Mouse (Mus musculus) limb, embryonic 12.5 days (tissue): ENCODE data around the gene Mul1. TPM values are rescaled to one million over a fixed set of nuclear protein-coding genes. Genes with fewer than 3 reads are reported as not detected.

Source experiments
- ATAC-seq: fragments of 200-750 bp; cut with Nextera tagmentation; 2 replicates; pipeline ENCODE4 v1.8.0; 2017; ENCODE audit warnings: low read depth, moderate TSS enrichment; ENCODE audit not compliant: insufficient number of reproducible peaks, insufficient read depth, low FRiP score, low TSS enrichment
- H3K27ac ChIP-seq: fragments of 300-500 bp; sonication (generic); 2 replicates; pipeline ENCODE4 v1.5.1; 2016; ENCODE audit warnings: mild to moderate bottlenecking, moderate library complexity
- H3K27me3 ChIP-seq: fragments of 300-500 bp; sonication (generic); 2 replicates; pipeline ENCODE4 v1.6.1; 2016; ENCODE audit warnings: mild to moderate bottlenecking, moderate library complexity
- H3K36me3 ChIP-seq: fragments of 300-500 bp; sonication (generic); 2 replicates; pipeline ENCODE4 v1.6.1; 2016; ENCODE audit warnings: mild to moderate bottlenecking, moderate library complexity
- H3K4me1 ChIP-seq: fragments of 300-500 bp; sonication (generic); replicated peaks from 2 replicates; pipeline ENCODE4 v1.6.1; 2016
- H3K4me2 ChIP-seq: fragments of 300-500 bp; sonication (generic); 2 replicates; pipeline ENCODE4 v1.6.1; 2016; ENCODE audit warnings: mild to moderate bottlenecking, moderate library complexity
- H3K4me3 ChIP-seq: fragments of 300-500 bp; sonication (generic); replicated peaks from 2 replicates; pipeline ENCODE4 v1.5.1; 2016; ENCODE audit warnings: mild to moderate bottlenecking
- H3K9ac ChIP-seq: fragments of 300-500 bp; sonication (generic); replicated peaks from 2 replicates; pipeline ENCODE4 v1.6.1; 2016; ENCODE audit warnings: mild to moderate bottlenecking, moderate library complexity
- H3K9me3 ChIP-seq: fragments of 300-500 bp; sonication (generic); 2 replicates; pipeline ENCODE4 v1.6.1; 2016; ENCODE audit warnings: mild to moderate bottlenecking, moderate library complexity
- WGBS: fragments of 180-500 bp; shearing (Covaris S2); methylation state at CpG from one replicate; pipeline ENCODE4 v1.1.7; 2016; 5-methylcytosine and 5-hydroxymethylcytosine counted together
- polyA plus RNA-seq: library from polyadenylated mRNA; unstranded; fragments of >200 nt; fragmentation: Nextera tagmentation; extraction: Ambion mirVana; gene quantifications from 2 replicates; pipeline ENCODE4 v1.2.1, GENCODE M21; 2016

The Mul1 gene
- polyA plus RNA-seq, 1 experiment from 2014 or later, result 20.8 TPM

DNA sequence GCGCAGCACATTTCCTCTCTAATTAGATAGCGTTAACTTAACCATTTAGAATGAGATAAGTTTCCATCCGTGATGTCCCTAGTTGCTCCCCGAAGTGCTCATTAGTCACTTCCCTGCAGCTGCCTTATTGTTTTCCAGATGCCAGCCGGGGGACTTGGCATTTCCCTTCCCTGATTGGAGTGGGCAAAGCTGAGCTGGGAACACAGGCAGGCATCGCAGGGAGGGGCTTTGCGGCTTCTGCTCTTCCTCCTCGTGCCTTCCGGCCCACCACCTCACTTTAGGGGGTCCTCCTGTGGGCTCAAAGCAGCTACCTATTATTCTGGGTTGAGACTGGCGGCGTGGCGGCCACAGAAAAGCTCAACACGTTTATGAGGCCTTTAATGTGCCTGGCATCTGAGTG, 12.5 kb downstream of the Mul1 start:
- Histone ChIP-seq H3K9ac (no peak overlapping the region), H3K4me1 (no peaks in the 10 kb centered on the region), H3K27me3 (peaks cover 59% of the 10 kb centered on the region), H3K4me3 (no peak overlapping the region), H3K4me2 (no peak overlapping the region), H3K36me3 (peaks cover 6% of the 10 kb centered on the region; the same call in 1 of the 2 replicates), H3K9me3 (no peaks in the 10 kb centered on the region; the same call in 1 of the 2 replicates), H3K27ac (no peak overlapping the region)
- no peak for ATAC-seq
- WGBS, result 22% methylated on average over 13 of the region's 13 CpGs

- 0 out of 2 replicates have a peak, but pooled peaks cover 3% of the 10 kb centered on the region for H3K36me3 ChIP-seq
- H3K9me3 ChIP-seq, result no peaks in the 10 kb centered on the region; the same call in 1 of the 2 replicates
- no peak overlapping the region for H3K27ac ChIP-seq
- H3K4me1 ChIP-seq, result no peaks in the 10 kb centered on the region
- no peak overlapping the region for H3K4me3 ChIP-seq
- H3K9ac ChIP-seq, result no peak overlapping the region
- peaks cover 63% of the 10 kb centered on the region for H3K27me3 ChIP-seq
- WGBS, result under 1% methylated on average over 8 of the region's 8 CpGs
- no peak overlapping the region for H3K4me2 ChIP-seq
- ATAC-seq, result no peak
Measured at GRCm38 (mm10) chr4:138447387-138447786, 12.9 kb downstream of the Mul1 start.

DNA sequence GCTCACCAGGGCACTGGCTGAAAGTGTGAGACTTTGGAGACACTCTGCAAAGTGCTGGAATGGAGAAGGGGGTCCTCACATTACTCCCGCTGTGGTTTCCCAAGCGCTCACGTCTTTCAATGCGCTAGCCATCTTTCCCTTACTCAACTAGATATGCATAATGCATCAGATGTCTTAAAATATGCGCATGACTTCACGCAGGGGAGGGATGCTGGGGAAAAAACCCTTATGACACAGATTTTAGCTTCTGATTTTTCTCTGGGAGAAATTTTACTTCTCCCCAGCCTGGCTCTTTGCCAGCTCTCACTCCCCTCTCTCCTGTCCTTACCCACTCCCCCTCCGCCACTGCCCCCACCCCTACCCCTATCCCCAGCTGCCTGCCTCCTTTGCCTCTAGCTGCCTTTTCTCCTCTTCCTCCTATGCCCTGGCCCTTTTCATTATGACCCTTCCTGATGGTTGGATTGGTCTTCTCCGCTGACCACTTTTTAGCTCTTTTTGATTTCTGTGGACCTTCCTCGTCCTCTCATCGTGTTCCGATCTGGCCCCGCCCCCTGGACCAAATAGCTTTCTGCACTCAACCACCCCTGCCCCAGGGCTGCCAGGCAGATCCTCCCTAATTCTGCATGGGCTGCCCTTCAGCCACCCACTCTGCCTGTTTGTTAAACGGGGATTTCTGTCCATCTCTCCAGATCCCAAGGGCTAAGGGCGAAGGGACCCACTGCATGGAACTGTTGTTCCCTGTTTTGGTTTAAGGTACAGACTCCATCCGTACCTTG, 13.5 kb downstream of the Mul1 start:
- Histone ChIP-seq H3K27ac (no peak overlapping the region), H3K9me3 (no peaks in the 10 kb centered on the region; the same call in 1 of the 2 replicates), H3K4me3 (no peak overlapping the region), H3K4me1 (peaks cover 4% of the 10 kb centered on the region), H3K27me3 (peaks cover 69% of the 10 kb centered on the region), H3K36me3 (no peaks in the 10 kb centered on the region), H3K9ac (no peak overlapping the region), H3K4me2 (no peak overlapping the region)
- 46% methylated on average over 15 of the region's 15 CpGs for WGBS
- no peak for ATAC-seq

GRCm38 (mm10) chr4:138448872-138449615, 14.6 kb downstream of the Mul1 start:
- Histone ChIP-seq H3K27ac (no peak overlapping the region), H3K4me1 (peaks cover 13% of the 10 kb centered on the region), H3K9me3 (no peaks in the 10 kb centered on the region; the same call in 1 of the 2 replicates), H3K27me3 (peaks cover 77% of the 10 kb centered on the region), H3K9ac (no peak overlapping the region), H3K4me3 (no peak overlapping the region), H3K4me2 (no peak overlapping the region), H3K36me3 (no peaks in the 10 kb centered on the region)
- no peak for ATAC-seq
- WGBS, result 56% methylated on average over 7 of the region's 7 CpGs

GRCm38 (mm10) chr4:138449636-138450314, 15.3 kb downstream of the Mul1 start:
- peaks cover 13% of the 10 kb centered on the region for H3K4me1 ChIP-seq
- 63% methylated on average over 12 of the region's 12 CpGs for WGBS
- no peak overlapping the region for H3K9ac ChIP-seq
- no peak overlapping the region for H3K4me3 ChIP-seq
- H3K9me3 ChIP-seq, result no peaks in the 10 kb centered on the region; the same call in 1 of the 2 replicates
- H3K36me3 ChIP-seq, result no peaks in the 10 kb centered on the region
- no peak overlapping the region for H3K4me2 ChIP-seq
- ATAC-seq, result no peak
- no peak overlapping the region for H3K27ac ChIP-seq
- peaks cover 74% of the 10 kb centered on the region for H3K27me3 ChIP-seq

- Histone ChIP-seq H3K36me3 (no peaks in the 10 kb centered on the region), H3K9ac (no peak overlapping the region), H3K4me2 (no peak overlapping the region), H3K9me3 (no peaks in the 10 kb centered on the region), H3K27me3 (peaks cover 80% of the 10 kb centered on the region), H3K27ac (no peak overlapping the region), H3K4me3 (no peak overlapping the region), H3K4me1 (peaks cover 25% of the 10 kb centered on the region)
- ATAC-seq, result no peak
- 28% methylated on average over 15 of the region's 15 CpGs for WGBS
Measured at GRCm38 (mm10) chr4:138452306-138453096, 18.0 kb downstream of the Mul1 start.

DNA sequence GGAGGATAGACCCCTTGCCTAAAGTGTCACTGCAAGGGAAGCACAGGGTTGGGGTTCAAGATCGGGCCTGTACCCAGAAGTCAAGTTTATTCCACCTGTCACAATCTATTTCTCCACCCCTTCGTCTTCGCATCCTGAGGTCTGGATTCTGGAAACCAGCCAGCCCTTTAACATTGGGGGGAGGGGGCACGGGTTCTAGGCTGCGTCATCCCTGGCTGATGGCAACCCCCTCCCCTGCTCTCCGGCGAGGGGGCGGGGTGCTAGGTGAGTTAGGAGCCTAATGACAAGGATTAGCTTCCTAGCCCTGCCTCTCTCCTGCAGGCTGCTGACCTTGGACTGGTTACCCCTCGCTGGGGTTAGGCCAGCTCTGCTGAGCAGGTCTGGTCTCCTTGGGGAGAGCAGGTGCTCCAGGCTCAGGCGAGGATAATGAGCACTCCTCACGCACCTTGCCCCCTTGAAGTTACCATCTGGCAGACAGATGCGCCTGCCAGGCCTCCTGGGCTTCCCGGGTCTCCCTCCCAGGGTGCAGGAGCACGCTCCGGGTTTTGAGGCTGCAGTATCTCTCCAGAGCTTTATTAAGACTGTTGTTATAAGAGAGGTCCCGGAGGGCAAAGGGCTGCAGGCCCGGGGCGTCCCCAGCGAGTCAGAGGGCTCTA, 18.8 kb downstream of the Mul1 start:
- ATAC-seq, result peak; percentile 56; the same call in 1 of the 2 replicates
- peaks cover 82% of the 10 kb centered on the region for H3K27me3 ChIP-seq
- H3K4me3 ChIP-seq, result peak overlapping the region; percentile 82
- H3K9ac ChIP-seq, result 0 out of 2 replicates have a peak overlapping the region, but pooled peaks have one; percentile 79
- H3K9me3 ChIP-seq, result no peaks in the 10 kb centered on the region
- H3K4me2 ChIP-seq, result peak overlapping the region; percentile 97
- H3K4me1 ChIP-seq, result peaks cover 25% of the 10 kb centered on the region
- 3% methylated on average over 19 of the region's 19 CpGs for WGBS
- H3K27ac ChIP-seq, result peak overlapping the region; percentile 66
- no peaks in the 10 kb centered on the region for H3K36me3 ChIP-seq

GRCm38 (mm10) chr4:138453753-138454570, 19.5 kb downstream of the Mul1 start, which contains the start of gene Camk2n1:
Gene Camk2n1, plus strand, starts transcription at chr4:138454314.
- H3K27ac ChIP-seq, result peak within 1 kb of the TSS; percentile 66
- H3K4me3 ChIP-seq, result peak within 1 kb of the TSS; percentile 82
- no peaks in the 10 kb centered on the region for H3K36me3 ChIP-seq
- peak within 1 kb of the TSS; percentile 97 for H3K4me2 ChIP-seq
- no peaks in the 10 kb centered on the region for H3K9me3 ChIP-seq
- under 1% methylated on average over 59 of the region's 64 CpGs for WGBS
- peak; percentile 54 for ATAC-seq
- peaks cover 25% of the 10 kb centered on the region for H3K4me1 ChIP-seq
- peak within 1 kb of the TSS; percentile 79 for H3K9ac ChIP-seq
- peaks cover 82% of the 10 kb centered on the region for H3K27me3 ChIP-seq

DNA sequence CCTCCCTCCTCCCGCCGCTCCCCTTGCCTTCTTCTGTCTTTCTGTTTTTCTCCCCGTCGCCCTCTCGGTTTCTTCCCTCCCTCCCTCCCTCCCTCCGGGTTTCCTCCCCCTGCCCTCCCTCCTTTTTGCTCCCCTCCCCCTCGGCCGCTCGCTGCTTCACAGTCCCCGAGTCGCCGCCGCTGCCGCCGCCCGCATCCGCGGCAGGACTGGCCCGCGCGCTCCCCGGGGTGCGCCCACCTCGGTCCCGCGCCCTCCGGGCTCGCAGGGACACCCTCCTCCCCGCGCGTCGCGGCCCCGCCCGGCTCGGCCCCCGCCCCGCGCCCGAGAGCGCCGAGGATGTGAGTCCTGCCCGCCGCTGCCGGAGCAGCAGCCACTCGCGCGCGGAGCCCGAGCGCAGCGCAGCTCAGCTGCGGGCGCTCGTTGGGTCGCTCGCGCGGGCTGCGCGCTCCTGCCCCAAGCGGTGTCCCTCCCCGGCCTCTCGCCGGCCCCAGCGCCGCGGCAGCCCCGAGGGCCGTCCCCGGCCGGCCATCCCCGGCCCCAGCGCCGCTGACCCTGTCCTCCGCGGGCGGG, 20.2 kb downstream of the Mul1 start:
- Histone ChIP-seq H3K36me3 (no peaks in the 10 kb centered on the region), H3K4me1 (peaks cover 25% of the 10 kb centered on the region), H3K4me3 (peak overlapping the region; percentile 82), H3K9me3 (no peaks in the 10 kb centered on the region), H3K9ac (peak overlapping the region; percentile 79), H3K27me3 (peaks cover 84% of the 10 kb centered on the region), H3K27ac (peak overlapping the region; percentile 66), H3K4me2 (peak overlapping the region; percentile 97)
- ATAC-seq, result no peak
- WGBS, result under 1% methylated on average over 65 of the region's 78 CpGs
